Mouse (Mus musculus): ENCODE data around the gene Twistnb.

Twistnb gene

GRCm38 (mm10) chr12:33429387-33430160 is at the start of gene Twistnb:
TSS of gene Twistnb (plus strand) at chr12:33429635.
- ChIA-PET CTCF (interaction anchor here (0.6 to 4.1 kb wide), 24 partner anchors 15 to 163 kb away, joined by 3 to 63 read pairs (median 5); partner anchors contain the start of gene Efcab10 (in 2 of the 4)), POLR2A (interaction anchor here (0.5 to 4.1 kb wide), 44 partner anchors 10 to 1480 kb away, joined by 3 to 43 read pairs (median 4); partner anchors contain the start of genes Efcab10 (in 3 of the 4), Nampt (in 2 of the 4), Hbp1 (in 1 of the 4) and Sypl (in 1 of the 4))

- POLR2A ChIA-PET = interaction anchor here in 3 of 4 experiments (0.6 to 3.0 kb wide), 8 partner anchors 9 to 107 kb away, joined by 3 to 11 read pairs (median 7); partner anchors contain the start of gene Twistnb (in 2 of the 3)
- CTCF ChIA-PET = interaction anchor here (0.5 to 5.3 kb wide), 21 partner anchors 9 to 235 kb away, joined by 3 to 72 read pairs (median 8); partner anchors contain the start of gene Twistnb (in 3 of the 4)
Observed at GRCm38 (mm10) chr12:33388842-33389241, 40.6 kb upstream of the Twistnb start.

GRCm38 (mm10) chr12:33390844-33391560 is 38.4 kb upstream of the Twistnb start:
- POLR2A ChIA-PET = interaction anchor here in 1 of 4 experiments (0.8 to 2.4 kb wide), 3 partner anchors 33 to 38 kb away, joined by 3 to 11 read pairs (median 7); partner anchors contain the start of gene Twistnb
- CTCF ChIA-PET = interaction anchor here (0.5 to 5.3 kb wide), 8 partner anchors 11 to 38 kb away, joined by 3 to 72 read pairs (median 24); partner anchors contain the start of gene Twistnb (in 1 of the 4)

GRCm38 (mm10) chr12:33394804-33395623 is 34.4 kb upstream of the Twistnb start, which contains the start of gene Efcab10:
TSS of gene Efcab10 (plus strand) at chr12:33394854.
- ChIA-PET POLR2A (interaction anchor here (0.5 to 4.9 kb wide), 20 partner anchors 10 to 575 kb away, joined by 3 to 43 read pairs (median 6); partner anchors contain the start of gene Twistnb (in 2 of the 4)), CTCF (interaction anchor here (1.0 to 3.5 kb wide), 14 partner anchors 15 to 61 kb away, joined by 3 to 36 read pairs (median 7); partner anchors contain the start of gene Twistnb (in 2 of the 4))

GRCm38 (mm10) chr12:33403265-33403693 is 26.2 kb upstream of the Twistnb start:
- ChIA-PET CTCF (no interaction called here), POLR2A (no interaction called here)

GRCm38 (mm10) chr12:33404996-33405395 is 24.4 kb upstream of the Twistnb start:
- CTCF ChIA-PET = interaction anchor here (0.6 to 2.2 kb wide), 12 partner anchors 16 to 533 kb away, joined by 3 to 12 read pairs (median 5); partner anchors contain the start of gene Twistnb (in 1 of the 4)
- POLR2A ChIA-PET = interaction anchor here in 3 of 4 experiments (0.6 to 2.4 kb wide), 10 partner anchors 10 to 1503 kb away, joined by 3 to 11 read pairs (median 4); partner anchors contain the start of genes Efcab10 (in 2 of the 3) and Twistnb (in 2 of the 3)

- ChIA-PET CTCF (interaction anchor here (1.0 to 2.2 kb wide), 10 partner anchors 16 to 378 kb away, joined by 3 to 12 read pairs (median 5); partner anchors contain the start of gene Twistnb (in 1 of the 4)), POLR2A (interaction anchor here in 3 of 4 experiments (0.6 to 2.4 kb wide), 9 partner anchors 11 to 1502 kb away, joined by 3 to 11 read pairs (median 4); partner anchors contain the start of genes Efcab10 (in 2 of the 3) and Twistnb (in 1 of the 3))
Observed at GRCm38 (mm10) chr12:33405398-33406026, 23.9 kb upstream of the Twistnb start.

- CTCF ChIA-PET = interaction anchor here (0.5 to 2.0 kb wide), 14 partner anchors 12 to 197 kb away, joined by 3 to 10 read pairs (median 4); partner anchors contain the start of genes Efcab10 (in 2 of the 4) and Twistnb (in 1 of the 4)
- POLR2A ChIA-PET = interaction anchor here in 1 of 4 experiments (0.9 to 1.2 kb wide), 3 partner anchors 10 to 30 kb away, joined by 3 read pairs; no protein-coding TSS in a partner anchor
Observed at GRCm38 (mm10) chr12:33411580-33412151, 17.8 kb upstream of the Twistnb start.

GRCm38 (mm10) chr12:33424329-33424728 is 5.1 kb upstream of the Twistnb start:
- POLR2A ChIA-PET = interaction anchor here in 3 of 4 experiments (0.6 to 1.3 kb wide), 12 partner anchors 13 to 604 kb away, joined by 3 to 13 read pairs (median 3); partner anchors contain the start of gene Efcab10 (in 2 of the 3)
- CTCF ChIA-PET = interaction anchor here (0.6 to 2.1 kb wide), 51 partner anchors 13 to 1634 kb away, joined by 3 to 72 read pairs (median 5); partner anchors contain the start of gene Efcab10 (in 4 of the 4)

- CTCF ChIA-PET = interaction anchor here (0.7 to 4.1 kb wide), 13 partner anchors 9 to 516 kb away, joined by 3 to 63 read pairs (median 6); partner anchors contain the start of gene Efcab10 (in 2 of the 4)
- POLR2A ChIA-PET = interaction anchor here in 3 of 4 experiments (0.6 to 4.1 kb wide), 33 partner anchors 9 to 1477 kb away, joined by 3 to 43 read pairs (median 3); partner anchors contain the start of genes Efcab10 (in 3 of the 3), Hbp1 (in 1 of the 3) and Nampt (in 1 of the 3)
Observed at GRCm38 (mm10) chr12:33427293-33427692, 2.1 kb upstream of the Twistnb start.

- ChIA-PET CTCF (interaction anchor here (0.6 to 4.1 kb wide), 16 partner anchors 8 to 617 kb away, joined by 3 to 63 read pairs (median 6); partner anchors contain the start of gene Efcab10 (in 2 of the 4)), POLR2A (interaction anchor here in 3 of 4 experiments (0.7 to 4.1 kb wide), 34 partner anchors 8 to 1477 kb away, joined by 3 to 43 read pairs (median 4); partner anchors contain the start of genes Efcab10 (in 3 of the 3), Hbp1 (in 1 of the 3) and Nampt (in 1 of the 3))
Observed at GRCm38 (mm10) chr12:33427726-33428125, 1.7 kb upstream of the Twistnb start.

GRCm38 (mm10) chr12:33433812-33434211 is 4.4 kb downstream of the Twistnb start:
- ChIA-PET CTCF (interaction anchor here in 1 of 4 experiments (0.5 to 2.0 kb wide), 2 partner anchors 11 to 54 kb away, joined by 5 to 8 read pairs; no protein-coding TSS in a partner anchor), POLR2A (interaction anchor here in 1 of 4 experiments (0.6 to 0.9 kb wide), 2 partner anchors 11 to 39 kb away, joined by 3 to 4 read pairs; no protein-coding TSS in a partner anchor)

- POLR2A ChIA-PET = interaction anchor here in 2 of 4 experiments (1.3 to 1.6 kb wide), 2 partner anchors 55 kb away, joined by 3 read pairs; no protein-coding TSS in a partner anchor
- CTCF ChIA-PET = interaction anchor here in 1 of 4 experiments (0.6 kb wide), 1 partner anchor 1807 kb away, joined by 3 read pairs; no protein-coding TSS in a partner anchor
Observed at GRCm38 (mm10) chr12:33434758-33435157, 5.3 kb downstream of the Twistnb start.

- ChIA-PET POLR2A (interaction anchor here in 1 of 4 experiments (1.3 kb wide), 1 partner anchor 28 kb away, joined by 4 read pairs; no protein-coding TSS in a partner anchor), CTCF (interaction anchor here in 1 of 4 experiments (0.7 kb wide), 1 partner anchor 97 kb away, joined by 5 read pairs; no protein-coding TSS in a partner anchor)
Observed at GRCm38 (mm10) chr12:33455418-33455817, 26.0 kb downstream of the Twistnb start.

GRCm38 (mm10) chr12:33456242-33456641 is 26.8 kb downstream of the Twistnb start:
- ChIA-PET CTCF (interaction anchor here in 2 of 4 experiments (0.6 to 0.7 kb wide), 3 partner anchors 96 to 500 kb away, joined by 3 to 6 read pairs (median 5); no protein-coding TSS in a partner anchor), POLR2A (interaction anchor here in 2 of 4 experiments (0.6 to 1.7 kb wide), 4 partner anchors 9 to 232 kb away, joined by 3 to 4 read pairs (median 3); no protein-coding TSS in a partner anchor)

Data from embryonic stem cell, embryonic (primary cell).